Mouse (Mus musculus) activated CD4-positive, CD25-positive, alpha-beta regulatory T cell (primary cell): Measurements from ENCODE around the gene Xlr4b. TPM values are rescaled to one million over a fixed set of nuclear protein-coding genes. Genes with fewer than 3 reads are reported as not detected.

ENCODE experiments used
- polyA plus RNA-seq, 2 experiments: library from polyadenylated mRNA; unstranded; fragments of 100-300 nt; shearing (Covaris generic); gene quantifications; one replicate each; pipeline ENCODE4 v1.2.1; 2017

Xlr4b gene
- 100 to 1,000 TPM; 126 to 145 TPM for polyA plus RNA-seq

GRCm38 (mm10) chrX:73213819-73214564 lies at the start of gene Xlr4b:
TSS of gene Xlr4b (plus strand) at chrX:73214333.

DNA sequence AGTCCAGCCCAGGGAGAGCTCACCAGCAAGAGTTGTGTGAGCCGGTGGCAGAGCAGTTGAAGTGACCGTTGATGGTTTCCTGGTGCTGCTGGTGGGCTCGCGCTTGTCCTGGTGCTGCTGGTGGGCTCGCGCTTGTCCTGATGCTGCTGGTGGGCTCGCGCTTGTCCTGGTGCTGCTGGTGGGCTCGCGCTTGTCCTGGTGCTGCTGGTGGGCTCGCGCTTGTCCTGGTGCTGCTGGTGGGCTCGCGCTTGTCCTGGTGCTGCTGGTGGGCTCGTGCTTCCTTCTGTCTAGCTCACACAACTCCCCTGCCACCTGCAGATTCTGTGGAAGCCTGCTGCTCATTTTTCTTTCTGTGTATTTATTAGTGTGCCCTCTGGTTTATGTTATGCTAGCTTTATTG lies 37.2 kb upstream of the Xlr4b start, which contains the start of gene Spin2d:
Spin2d (minus strand) TSS at position 101 of the 400 bp plus-strand sequence.

GRCm38 (mm10) chrX:73191934-73192333 lies 22.2 kb upstream of the Xlr4b start, which contains the start of gene Xlr3b:
TSS of gene Xlr3b (plus strand) at chrX:73192207.

DNA sequence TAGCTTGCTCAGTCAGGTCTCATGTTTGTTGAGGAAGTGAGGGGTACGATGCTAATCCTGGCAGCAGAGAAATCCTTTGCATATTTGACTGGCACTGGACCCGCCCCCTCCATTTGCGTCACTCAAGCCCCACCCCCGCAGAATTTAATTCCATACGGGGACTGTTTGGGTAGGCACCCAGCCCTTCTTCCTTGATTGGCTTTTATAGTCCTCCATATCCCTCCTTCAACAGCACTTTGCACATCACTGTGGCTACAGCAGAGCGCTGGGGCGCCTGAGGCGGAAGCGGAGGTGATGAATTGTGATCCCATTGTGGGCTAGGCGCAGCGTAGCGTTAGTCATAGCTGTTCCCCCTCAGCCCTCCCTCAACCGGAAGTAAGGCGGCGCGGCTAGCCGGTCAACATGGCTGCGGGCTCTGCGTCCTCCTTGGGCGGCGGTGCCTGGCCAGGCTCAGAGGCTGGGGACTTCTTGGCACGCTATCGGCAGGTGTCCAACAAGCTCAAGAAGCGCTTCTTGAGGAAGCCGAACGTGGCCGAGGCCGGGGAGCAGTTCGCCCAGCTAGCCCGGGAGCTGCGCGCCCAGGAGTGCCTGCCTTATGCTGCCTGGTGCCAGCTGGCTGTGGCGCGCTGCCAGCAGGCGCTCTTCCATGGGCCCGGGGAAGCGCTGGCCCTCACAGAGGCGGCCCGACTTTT lies 13.9 kb downstream of the Xlr4b start, which contains the start of gene F8a:
F8a (plus strand) TSS at position 378 of the 692 bp plus-strand sequence.

GRCm38 (mm10) chrX:73242821-73243325 lies 28.7 kb downstream of the Xlr4b start, which contains the start of gene Xlr4c:
TSS of gene Xlr4c (minus strand) at chrX:73243130.

GRCm38 (mm10) chrX:73265270-73265669 lies 51.1 kb downstream of the Xlr4b start, which contains the start of gene Xlr3c:
TSS of gene Xlr3c (minus strand) at chrX:73265390.

Other genes starting within 250 kb of the Xlr4b start
- gene Zfp185, start 227.0 kb upstream of the Xlr4b start, polyA plus RNA-seq: under 1 TPM in 1 of 2 experiments, not detected in 1; 0.18 TPM
- under 1 TPM in 1 of 2 experiments, not detected in 1; 0.22 TPM for gene Pnma5, start 177.2 kb upstream of the Xlr4b start, polyA plus RNA-seq
- not detected for gene Pnma3, start 149.5 kb upstream of the Xlr4b start, polyA plus RNA-seq
- gene Xlr4a, start 131.9 kb upstream of the Xlr4b start, polyA plus RNA-seq: 10 to 100 TPM; 78.3 to 92.0 TPM
- 1 to 10 TPM in 1 of 2 experiments, under 1 TPM in 1; 0.33 to 4.0 TPM for gene Xlr3a, start 117.2 kb upstream of the Xlr4b start, polyA plus RNA-seq
- under 1 TPM in 1 of 2 experiments, not detected in 1; 0.20 TPM for gene Gm14685, start 97.3 kb upstream of the Xlr4b start, polyA plus RNA-seq
- not detected for gene Xlr5b, start 65.5 kb upstream of the Xlr4b start, polyA plus RNA-seq
- gene DXBay18, start 64.9 kb upstream of the Xlr4b start, polyA plus RNA-seq: not detected
- not detected for gene Spin2d, start 37.3 kb upstream of the Xlr4b start, polyA plus RNA-seq
- 10 to 100 TPM in 1 of 2 experiments, 1 to 10 TPM in 1; 4.4 to 19.7 TPM for gene Xlr3b, start 22.1 kb upstream of the Xlr4b start, polyA plus RNA-seq
- 10 to 100 TPM; 17.4 to 19.3 TPM for gene F8a, start 14.0 kb downstream of the Xlr4b start, polyA plus RNA-seq
- gene Xlr4c, start 28.8 kb downstream of the Xlr4b start, polyA plus RNA-seq: 10 to 100 TPM; 60.1 to 81.5 TPM
- gene Xlr3c, start 51.1 kb downstream of the Xlr4b start, polyA plus RNA-seq: under 1 TPM in 1 of 2 experiments, not detected in 1; 0.13 TPM
- gene Xlr5a, start 78.6 kb downstream of the Xlr4b start, polyA plus RNA-seq: under 1 TPM in 1 of 2 experiments, not detected in 1; 0.12 TPM
- gene Xlr5c, start 78.6 kb downstream of the Xlr4b start, polyA plus RNA-seq: not detected
- gene Gm45015, start 122.5 kb downstream of the Xlr4b start, polyA plus RNA-seq: not detected
- gene Zfp275, start 128.3 kb downstream of the Xlr4b start, polyA plus RNA-seq: 10 to 100 TPM in 1 of 2 experiments, 1 to 10 TPM in 1; 8.2 to 11.7 TPM
- gene Gm18336, start 184.4 kb downstream of the Xlr4b start, polyA plus RNA-seq: not detected
- under 1 TPM in 1 of 2 experiments, not detected in 1; 0.25 TPM for gene Zfp92, start 196.8 kb downstream of the Xlr4b start, polyA plus RNA-seq
- gene Trex2, start 221.0 kb downstream of the Xlr4b start, polyA plus RNA-seq: not detected
- 10 to 100 TPM; 23.0 to 36.2 TPM for gene Haus7, start 244.7 kb downstream of the Xlr4b start, polyA plus RNA-seq